Mouse (Mus musculus) ovary, postnatal 36 days (tissue): Measurements from ENCODE around the gene Nudcd3.

Experiments used
- DNase-seq: peaks from one replicate; pipeline ENCODE4 v3.0.0; 2022; ENCODE audit warnings: low spot score, mixed read lengths

Nudcd3 gene

DNA sequence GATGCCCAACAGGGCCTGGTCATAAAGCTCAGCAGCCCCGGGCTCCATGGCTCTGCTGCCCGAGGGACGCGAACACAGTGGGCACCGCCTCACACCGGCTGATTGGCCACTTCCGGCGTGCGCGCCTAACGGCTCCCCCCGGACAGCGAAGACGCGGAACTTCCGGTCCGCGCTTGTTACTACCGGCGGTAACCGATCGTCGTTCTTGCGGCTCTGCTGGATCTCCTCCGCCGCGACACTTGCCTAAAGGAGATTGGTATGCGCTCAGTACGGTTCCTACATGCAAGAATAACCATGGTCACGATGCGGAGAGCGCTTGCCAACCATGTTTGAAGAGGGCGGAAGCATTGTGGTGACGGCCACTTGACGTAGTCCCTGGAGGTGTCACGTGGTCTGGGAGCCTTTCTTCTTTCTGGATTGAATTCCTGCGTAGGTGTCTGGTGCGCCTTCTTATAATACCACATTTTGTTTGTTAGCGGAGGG lies at the start of gene Nudcd3:
Gene Nudcd3, minus strand, starts transcription at position 329 of the 483 bp plus-strand sequence.
- DNase-seq, result peak; percentile 87

DNA sequence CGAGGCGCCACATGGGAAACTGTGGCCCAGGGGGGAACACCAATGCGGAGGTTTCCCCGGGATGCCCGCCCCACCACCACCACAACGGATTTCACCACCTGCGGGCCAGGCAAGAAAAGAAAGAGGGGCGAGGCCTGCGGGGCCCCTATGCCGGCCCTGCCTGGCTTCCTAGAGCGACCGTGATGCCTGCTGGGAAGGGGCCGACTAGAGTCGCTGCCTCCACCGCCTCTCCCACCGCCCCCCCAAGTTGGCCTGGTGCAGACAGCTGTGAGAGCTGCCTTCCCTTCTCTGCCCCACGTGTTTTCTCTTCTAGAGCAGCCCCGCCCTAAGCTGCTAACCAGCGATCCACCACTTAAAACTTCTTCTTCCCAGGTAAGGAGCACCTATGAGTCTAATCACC lies 44.5 kb upstream of the Nudcd3 start:
- DNase-seq, result no peak

DNA sequence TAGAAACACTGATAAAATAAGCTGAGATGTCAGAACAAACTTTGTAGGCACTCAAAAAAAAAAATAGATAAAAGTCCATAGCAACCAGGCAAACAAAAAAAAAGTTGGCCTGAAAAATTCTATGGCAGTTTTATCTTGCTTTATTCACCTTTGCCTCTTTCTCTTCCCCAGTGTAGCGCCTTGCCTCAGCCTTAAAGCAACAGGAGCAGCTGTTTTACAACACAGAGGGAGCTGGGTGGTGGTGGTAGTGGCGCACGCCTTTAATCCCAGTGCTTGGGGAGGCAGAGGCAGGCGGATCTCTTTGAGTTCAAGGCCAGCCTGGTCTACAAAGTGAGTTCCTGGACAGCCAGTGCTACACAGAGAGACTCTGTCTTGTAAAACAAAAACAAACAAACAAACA lies 32.8 kb upstream of the Nudcd3 start:
- DNase-seq, result no peak

DNA sequence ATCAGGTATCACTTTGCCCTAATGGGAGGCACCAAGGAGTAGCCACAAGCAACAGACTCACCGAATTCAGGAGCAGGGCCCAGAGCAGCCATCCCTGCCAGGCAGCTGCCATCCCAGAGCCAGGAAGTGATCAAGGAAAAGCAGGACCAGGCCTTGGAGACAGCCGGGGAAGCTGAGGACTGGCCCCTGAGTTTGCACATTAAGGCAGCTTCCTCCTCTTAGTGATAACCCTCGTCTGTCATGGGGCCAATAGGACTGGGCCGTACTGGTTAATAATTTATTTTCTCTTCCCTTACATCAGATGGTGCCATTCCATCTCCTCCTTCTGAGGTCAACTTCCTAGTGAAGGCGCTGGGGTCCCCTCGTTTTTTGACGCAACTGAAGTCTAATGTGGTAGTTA lies 29.8 kb upstream of the Nudcd3 start, which contains the start of gene Npc1l1:
Gene Npc1l1, minus strand, starts transcription at position 132 of the 400 bp plus-strand sequence.
- DNase-seq, result no peak

DNA sequence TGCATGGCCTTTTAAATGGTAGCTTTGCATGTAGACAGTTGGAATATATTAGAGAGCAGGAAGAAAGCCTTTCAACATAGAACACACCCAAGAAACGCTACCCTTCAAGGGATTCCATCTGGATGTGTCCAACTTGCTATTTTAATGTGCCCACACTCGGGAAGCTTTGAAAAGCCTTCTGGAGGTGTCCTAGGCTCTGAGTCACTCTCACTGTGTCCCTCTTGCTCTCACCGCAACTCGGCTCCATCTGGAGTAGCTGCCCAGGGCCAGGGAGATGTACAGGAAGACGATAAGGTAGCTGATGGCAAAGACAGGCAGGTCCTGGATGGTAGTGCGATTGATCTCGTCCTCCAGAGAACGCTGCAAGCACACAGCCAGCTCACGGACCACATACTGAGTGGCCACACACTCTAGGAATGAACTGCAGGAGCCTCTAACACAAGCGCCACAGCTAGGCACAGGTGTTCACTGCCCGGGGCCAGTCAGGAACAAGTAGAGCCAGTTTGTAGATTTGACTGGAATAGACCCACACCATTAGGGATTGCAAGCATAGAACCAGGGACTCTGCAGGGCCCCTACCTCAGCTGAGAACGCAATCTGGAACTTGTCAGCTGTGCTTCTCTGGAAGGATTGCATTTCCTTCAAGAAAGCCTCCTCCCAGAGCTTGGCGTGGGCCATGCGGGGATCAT lies 24.5 kb upstream of the Nudcd3 start:
- DNase-seq, result no peak

DNA sequence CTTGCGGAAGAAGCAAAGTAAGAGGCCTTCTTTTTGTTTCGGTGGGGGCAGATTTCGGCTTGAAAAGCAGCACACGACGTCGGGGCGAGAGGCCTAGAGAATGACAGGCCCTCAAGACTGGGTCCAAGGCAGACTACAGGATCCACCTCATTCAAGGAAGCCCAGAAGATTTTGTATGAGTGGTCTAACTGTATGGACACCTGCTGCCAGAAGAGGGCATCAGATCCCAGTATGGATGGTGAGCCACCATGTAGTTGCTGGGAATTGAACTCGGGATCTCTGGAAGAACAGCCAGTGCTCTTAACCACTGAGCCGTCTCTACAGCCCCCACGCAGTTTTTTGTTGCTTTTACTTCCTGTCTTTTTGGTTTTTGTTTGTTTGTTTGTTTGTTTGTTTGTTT lies 22.0 kb upstream of the Nudcd3 start:
- DNase-seq, result no peak

DNA sequence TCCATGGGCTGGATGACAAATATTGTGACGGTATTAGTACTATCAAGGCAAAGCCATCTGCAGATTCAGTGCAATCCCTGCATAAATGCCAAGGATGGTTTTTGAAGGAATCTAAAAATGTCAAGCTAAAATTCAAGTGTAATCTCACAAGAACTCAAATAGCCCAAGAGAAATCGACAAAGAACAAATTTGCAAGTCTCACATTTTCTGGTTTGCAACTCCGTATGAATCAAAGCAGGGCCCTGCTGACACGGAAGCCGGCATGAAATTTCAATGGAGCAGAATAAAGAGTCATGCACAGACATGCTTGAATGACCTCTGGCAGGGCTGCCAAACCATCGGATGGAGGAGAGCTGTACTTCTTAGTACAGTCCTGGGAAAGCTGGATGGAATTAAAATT lies 19.8 kb upstream of the Nudcd3 start:
- DNase-seq, result no peak

DNA sequence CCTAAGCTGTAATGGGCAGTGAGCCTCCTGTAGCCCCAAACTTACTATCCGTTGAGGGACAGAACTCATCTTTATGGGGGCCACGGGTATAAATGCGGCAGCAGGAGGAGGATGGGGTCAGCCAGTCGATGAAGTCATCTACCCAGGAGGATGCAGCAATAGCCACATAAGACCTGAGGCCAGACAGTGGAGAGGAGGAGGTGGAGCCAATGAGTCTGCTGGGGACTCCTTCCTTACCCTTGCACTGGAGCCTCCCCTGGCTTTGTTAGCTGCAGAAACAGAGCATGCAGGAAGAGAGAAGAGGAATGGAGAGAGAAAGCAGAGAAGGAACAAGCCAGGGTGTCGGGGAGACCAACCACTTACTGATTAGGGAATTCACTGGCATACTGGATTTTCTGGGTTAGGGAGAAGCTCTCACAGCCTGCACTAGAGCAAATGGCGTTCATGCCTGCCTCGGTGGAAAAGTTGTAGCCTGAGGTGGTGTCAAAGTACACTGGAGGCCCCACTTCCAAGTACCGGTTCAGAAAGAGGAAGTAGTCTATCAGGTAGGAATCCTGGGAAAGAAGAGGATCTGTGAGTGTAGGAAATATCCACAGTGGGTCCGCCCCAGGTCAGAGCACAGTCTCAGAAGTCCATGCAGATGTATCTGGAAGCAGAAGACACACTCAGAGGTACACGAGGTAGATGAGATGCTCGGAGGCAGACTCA lies 18.1 kb upstream of the Nudcd3 start:
- no peak for DNase-seq

DNA sequence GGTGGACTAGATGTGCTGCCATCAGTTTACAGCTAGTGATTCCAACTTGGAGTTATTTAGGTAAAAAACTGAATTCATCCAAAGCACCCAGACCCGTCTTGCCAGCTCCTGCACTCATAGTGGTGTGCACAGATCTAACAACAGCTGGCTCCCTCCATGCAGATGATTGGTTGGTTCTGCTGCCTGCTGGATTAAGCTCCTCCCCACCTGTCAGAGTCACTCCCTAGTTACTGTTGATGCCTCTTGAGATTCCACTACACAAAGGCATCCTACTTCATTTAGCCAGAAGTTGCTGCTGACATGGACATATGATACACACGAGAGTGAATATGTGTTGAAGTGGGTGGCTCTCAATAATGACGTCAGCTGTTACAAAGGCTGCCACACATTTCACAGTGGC lies 16.6 kb upstream of the Nudcd3 start:
- no peak for DNase-seq

DNA sequence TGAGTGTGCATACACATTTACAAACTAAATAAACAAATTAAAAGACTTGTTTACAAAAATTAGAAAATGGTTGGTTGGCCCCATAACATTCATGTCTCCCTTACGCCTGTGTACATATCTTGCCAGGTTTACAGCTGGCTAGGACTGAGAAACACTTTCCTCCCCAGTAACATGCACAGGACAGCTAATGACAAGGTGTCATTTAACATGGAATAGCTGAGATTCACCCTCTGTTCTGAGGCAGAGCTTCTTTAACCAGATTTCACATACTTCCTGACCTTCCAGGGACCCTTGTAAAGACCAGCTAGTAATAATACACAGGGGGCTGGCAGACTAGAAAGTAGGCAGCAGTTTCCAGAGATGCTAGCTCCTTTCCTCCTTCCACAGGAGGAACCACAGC lies 7.9 kb upstream of the Nudcd3 start:
- DNase-seq, result no peak

DNA sequence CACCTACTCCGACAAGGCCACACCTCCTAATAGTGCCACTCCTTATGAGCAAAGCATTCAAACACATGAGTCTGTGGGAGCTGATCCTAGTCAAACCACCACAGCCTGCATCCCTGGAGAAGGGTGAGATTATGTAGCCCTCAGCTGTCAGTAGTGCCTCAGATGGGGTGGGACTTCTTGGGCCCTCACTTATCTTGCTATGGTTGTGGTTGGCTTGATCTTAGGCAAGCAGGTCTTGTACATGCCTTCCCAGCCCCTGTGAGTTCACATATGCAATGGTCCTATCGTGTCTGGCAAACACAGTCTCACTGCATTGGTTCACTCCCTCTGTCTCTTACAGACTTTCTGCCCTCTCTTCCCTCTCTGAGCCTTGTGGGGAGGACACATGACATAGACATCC lies 6.9 kb upstream of the Nudcd3 start:
- DNase-seq, result no peak

DNA sequence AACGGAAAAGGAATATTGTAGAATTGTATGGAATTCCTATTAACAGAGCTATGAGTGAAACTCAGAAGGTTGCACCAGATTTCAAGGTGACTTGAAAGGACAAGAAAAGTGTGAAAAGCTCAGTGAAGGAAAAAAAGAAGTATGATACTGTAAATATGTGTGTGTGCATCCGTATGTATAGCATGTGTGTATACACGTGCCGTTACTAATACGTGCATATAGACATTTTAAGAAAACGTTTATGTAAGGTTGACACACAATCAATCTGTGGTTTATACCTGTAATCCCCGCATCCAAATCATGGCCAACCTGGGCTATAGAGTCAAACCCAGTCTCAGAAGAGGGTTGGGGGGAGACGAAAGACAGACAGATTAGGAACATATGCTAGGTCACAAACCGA lies 355 bp upstream of the Nudcd3 start:
- DNase-seq, result no peak

DNA sequence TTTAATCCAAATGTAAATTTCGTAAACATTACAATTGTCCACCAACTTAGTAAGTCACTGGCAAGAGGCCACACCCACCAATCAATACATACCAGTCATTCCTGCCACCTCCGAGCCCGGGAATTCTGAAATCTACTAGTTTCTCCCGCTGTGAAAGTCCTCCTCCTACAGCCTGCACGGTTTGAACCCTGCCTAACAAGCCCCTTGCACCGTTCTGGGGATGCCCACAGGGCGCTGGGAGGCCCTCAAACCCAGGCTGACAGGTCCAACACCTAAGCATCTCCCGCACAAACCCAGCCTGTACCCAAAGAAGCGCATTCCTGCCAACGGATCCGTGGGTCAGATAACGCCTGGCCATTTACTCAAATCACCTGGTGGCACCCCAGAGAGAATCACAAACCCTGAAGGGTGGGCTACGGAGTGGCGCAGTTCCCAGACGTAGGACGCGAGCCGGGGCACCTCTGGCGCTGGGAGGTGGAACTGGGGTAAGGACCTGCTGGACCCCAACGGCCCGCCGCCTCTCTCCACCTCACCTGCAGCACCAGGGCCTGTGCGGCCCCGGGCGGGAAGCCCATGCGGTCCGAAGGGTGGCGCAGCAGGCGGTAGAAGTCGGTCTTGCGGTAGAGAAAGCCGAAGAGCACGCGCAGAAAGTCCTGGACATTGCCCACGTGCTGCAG lies 667 bp downstream of the Nudcd3 start, which contains the start of gene A730071L15Rik:
Gene A730071L15Rik, plus strand, starts transcription at position 620 of the 677 bp plus-strand sequence.
- DNase-seq, result no peak

DNA sequence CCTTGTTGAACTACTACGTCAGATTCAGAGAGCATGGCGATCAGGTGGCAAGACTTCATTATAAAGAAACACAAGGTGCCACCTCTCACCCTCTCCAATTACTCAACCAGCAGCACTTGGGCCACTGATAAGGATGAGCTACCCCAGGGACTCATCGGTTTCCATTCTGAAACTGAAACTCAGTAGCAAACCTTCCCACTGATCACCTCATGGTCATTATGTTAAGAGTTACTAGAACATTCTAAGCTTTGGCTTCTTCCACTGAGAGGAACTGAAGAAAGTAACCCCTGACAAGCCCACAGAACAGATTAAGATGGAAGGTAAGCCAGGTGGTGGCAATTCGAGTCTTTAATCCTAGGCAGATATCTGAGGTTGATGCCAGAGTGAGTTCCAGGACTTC lies 1.8 kb downstream of the Nudcd3 start:
- no peak for DNase-seq

DNA sequence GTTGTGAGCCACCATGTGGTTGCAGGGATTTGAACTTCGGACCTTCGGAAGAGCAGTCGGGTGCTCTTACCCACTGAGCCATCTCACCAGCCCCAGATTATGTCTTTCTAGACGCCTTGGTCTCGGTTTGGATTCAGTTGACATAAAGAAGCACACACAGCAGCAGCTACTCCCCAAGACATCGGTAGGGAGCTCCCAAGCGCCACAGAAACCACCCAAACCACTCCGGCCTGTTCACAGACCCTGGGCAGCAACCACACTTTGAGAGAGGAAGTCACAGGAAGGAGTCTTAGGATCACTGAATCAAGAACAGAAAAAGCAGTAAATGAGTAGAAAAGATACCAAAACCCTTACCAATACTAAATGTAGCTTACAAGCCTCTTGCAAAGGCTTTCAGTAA lies 3.4 kb downstream of the Nudcd3 start:
- no peak for DNase-seq

DNA sequence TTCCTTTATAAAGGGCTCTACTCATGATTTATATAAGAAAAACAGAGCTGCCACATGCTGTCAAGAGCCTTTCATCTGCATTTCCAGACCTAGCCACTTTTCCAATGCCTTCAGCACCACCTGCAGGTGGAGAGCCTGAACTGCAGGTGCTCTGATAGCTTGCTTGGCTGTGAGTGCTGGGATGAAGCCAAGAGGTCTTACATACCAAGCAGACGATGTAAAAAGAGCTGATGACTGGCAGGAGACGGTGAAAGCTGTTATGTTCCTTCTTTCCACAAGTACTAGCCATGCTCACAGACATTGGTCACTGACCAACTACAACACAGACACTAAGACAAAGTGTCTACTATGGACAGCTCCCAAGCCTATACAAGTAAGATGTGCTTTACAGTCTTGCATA lies 12.3 kb downstream of the Nudcd3 start:
- DNase-seq, result peak; percentile 80

DNA sequence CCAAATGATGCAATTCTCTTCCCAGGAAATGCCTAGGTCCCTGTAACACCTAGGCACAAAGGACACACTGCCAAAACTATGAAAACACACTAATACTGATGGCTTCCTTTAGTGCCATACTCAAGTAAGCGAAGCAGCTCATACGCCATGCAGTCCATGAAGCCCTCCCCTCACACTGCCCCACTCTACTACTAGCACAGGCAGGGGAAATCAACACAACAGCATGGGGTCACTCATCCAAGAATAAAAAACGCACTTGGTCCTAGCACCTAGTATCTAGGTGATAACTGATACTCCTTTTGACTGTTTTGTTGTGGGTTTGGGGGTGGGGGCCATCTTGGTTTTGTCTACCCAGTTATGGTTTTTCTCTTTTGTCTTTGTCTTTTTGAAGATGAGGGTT lies 12.8 kb downstream of the Nudcd3 start:
- DNase-seq, result no peak

DNA sequence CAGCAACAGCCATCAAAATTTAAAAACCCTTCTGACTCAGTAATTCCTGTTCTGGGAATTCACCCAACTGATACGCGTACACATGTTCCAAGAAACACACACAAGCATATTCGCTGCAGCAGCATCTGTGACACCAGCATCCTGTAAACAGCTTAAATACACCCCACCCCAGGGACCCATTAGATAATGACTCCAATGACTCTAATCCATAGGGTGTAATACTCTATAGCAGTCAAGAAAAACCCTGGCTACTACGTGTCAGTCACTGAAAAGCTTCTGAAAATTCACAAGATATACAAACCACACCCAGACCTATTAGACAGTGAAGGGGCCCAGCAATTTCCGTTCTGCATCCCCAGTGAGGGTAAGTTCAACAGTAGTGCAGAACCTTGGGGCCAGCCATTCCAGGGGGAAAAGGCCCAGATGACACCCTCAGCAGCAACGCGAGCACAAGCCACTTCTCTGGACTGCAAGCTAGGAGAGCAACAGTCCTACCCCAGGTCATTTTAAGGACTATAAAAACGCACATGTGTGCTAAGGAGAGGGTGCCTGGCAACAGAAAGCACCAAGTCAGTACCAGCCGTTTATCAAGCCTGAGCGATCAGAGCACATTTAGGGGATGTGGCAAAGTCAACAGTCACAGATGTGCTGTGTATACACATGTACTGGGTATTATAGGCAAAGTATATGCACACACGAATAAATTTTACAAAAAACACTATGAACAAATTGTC lies 15.8 kb downstream of the Nudcd3 start:
- no peak for DNase-seq

DNA sequence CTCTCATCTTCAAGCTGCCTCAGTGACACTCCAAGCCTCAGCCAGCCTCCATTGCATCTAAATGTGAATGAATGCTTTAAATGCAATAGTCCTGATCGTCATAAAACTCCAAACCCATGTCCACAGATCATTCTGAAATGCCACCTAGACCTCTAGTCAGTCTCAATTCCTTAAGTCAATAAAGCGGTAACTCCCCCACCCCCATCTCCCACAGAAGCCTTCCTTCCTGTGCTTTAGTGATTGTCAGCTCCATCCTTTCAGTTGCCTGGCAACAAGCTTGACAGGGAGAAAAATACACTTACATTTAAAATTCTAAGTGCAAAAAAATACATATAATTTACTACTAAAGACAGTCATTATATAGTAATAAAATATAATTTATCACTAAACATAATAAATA lies 17.0 kb downstream of the Nudcd3 start:
- no peak for DNase-seq

DNA sequence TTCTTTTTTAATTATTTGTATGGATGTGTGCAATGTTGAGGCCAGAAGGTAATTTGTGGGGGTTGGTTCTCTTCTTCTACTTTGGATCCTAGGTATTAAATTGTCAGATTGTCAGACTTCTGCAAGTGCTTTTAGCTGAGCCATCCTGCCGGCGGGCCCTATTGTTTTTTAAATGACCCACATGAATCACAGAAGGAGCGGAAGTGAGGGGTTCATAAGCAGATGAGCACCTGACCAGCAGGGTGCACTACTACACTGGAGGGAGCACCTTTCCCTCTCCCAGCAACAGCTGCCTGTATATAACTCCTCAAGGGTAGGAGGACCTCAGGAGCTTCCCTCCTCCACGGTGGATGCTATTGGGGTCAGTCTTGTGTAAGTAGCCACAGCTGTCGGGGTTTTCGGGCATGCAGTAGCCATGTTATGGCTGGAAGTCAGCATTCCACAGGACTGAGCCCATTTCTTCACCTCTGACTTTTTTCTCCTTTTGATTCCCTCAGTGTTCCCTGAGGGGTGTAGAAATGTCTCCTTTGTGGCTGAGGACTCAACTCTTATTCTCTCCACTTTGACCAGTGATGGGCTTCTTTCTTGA lies 19.3 kb downstream of the Nudcd3 start:
- DNase-seq, result no peak

DNA sequence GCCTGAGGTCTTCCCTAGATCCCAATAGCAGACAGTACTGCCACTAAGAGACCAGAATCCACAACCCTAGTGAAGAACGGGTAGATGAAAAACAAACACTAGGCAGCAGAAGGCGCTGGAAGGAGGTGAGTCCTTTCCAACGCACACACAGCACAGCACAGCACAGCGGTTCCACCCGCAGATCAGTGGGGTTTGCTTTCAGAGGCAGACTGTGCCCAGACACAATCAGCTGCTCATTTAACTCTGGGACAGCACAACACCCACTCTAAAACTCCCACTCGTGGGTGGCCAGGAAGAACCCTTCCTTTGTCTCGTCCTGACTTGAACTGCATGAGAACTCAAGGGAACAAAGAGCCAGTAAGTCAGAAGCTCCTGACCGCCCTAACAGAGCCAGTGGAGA lies 21.0 kb downstream of the Nudcd3 start:
- no peak for DNase-seq

DNA sequence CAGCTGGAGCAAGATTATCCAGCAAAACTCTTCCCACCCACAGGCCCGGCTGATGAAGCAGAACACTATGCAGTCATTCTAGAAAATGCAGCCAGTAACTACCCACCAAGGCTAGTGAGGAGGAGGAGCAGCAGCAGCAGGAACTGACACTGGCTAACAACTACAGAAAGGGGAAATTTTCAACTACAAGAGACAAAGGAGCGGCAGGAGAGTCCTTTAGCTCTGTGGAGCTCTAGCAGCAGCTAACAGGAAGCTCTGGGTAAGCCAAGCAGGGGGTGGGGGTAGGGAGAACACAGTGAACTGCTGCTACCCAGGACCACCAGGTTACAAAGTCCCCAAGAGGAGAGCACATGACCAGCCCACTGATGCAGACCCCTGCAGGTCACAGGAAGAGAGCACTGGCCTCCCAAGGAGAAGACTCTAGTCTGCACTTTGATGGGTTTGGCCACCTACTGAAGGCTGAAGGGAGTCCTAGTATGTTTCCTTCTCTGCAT lies 21.5 kb downstream of the Nudcd3 start:
- DNase-seq, result no peak
